Mouse (Mus musculus): ENCODE results near the gene Stk25.

The Stk25 gene

GRCm38 (mm10) chr1:93608696-93609245 is 49.7 kb downstream of the Stk25 start:
- DNase-seq (ENCODE audit: low read depth, low spot score): no peak

GRCm38 (mm10) chr1:93607090-93608083 is 51.1 kb downstream of the Stk25 start:
- no peak for DNase-seq (ENCODE audit: low read depth, low spot score)

GRCm38 (mm10) chr1:93603921-93604320 is 54.5 kb downstream of the Stk25 start:
- no peak for DNase-seq (ENCODE audit: low read depth, low spot score)

- no peak for DNase-seq (ENCODE audit: low read depth, low spot score)
Measured at GRCm38 (mm10) chr1:93602911-93603310, 55.5 kb downstream of the Stk25 start.

- no peak for DNase-seq (ENCODE audit: low read depth, low spot score)
Measured at GRCm38 (mm10) chr1:93595916-93596315, 62.5 kb downstream of the Stk25 start.

- DNase-seq (ENCODE audit: low read depth, low spot score): no peak
Measured at GRCm38 (mm10) chr1:93593960-93594359, 64.5 kb downstream of the Stk25 start.

- DNase-seq (ENCODE audit: low read depth, low spot score): no peak
Measured at GRCm38 (mm10) chr1:93588346-93588745, 70.1 kb downstream of the Stk25 start.

- no peak for DNase-seq (ENCODE audit: low read depth, low spot score)
Measured at GRCm38 (mm10) chr1:93581545-93581944, 76.9 kb downstream of the Stk25 start.

GRCm38 (mm10) chr1:93577861-93578260 is 80.6 kb downstream of the Stk25 start:
- no peak for DNase-seq (ENCODE audit: low read depth, low spot score)

- DNase-seq (ENCODE audit: low read depth, low spot score): no peak
Measured at GRCm38 (mm10) chr1:93577066-93577465, 81.4 kb downstream of the Stk25 start.

Measured in CD4-positive, CD25-positive, alpha-beta regulatory T cell, adult 2 months (primary cell).